Mouse (Mus musculus) urinary bladder, postnatal 36 days (tissue): Measurements from ENCODE around the gene Mnd1.
A peak's percentile ranks its signal among the peaks of the same experiment; 100 is the strongest.

Experiments used
- DNase-seq, 2 experiments: peaks; one replicate each; pipeline ENCODE4 v3.0.0; 2022; ENCODE audit warnings: low spot score in 2 of 2, mixed read lengths in 1 of 2

The Mnd1 gene

DNA sequence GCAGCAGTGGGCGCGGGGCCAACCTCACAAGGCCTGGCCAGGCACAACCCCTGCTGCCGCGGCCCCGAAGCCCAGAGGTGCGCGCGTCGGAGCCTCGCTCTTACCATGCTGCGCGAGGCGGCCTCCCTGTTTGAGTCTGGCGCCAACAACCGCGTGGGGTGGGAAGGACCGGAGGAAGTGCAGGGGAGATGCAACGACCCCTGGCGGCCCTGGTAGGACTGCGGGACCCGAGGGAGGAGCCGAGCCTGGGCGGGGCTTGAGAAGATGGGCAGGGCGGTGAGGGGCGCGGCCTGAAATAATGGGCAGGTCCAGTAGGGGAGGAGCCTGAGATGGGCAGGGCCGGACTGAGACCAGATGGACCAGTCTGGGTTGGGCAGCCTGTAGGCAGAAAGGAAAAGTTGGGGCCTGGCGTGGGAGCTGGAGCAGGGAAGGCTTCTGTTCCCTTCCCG, at the start of gene Mnd1:
Gene Mnd1, minus strand, starts transcription at position 229 of the 449 bp plus-strand sequence.
- DNase-seq: peak; percentile 99

GRCm38 (mm10) chr3:84204640-84205039, 49.1 kb upstream of the Mnd1 start:
- DNase-seq: no peak

- DNase-seq: no peak
Observed at GRCm38 (mm10) chr3:84200559-84201420, 45.2 kb upstream of the Mnd1 start.

DNA sequence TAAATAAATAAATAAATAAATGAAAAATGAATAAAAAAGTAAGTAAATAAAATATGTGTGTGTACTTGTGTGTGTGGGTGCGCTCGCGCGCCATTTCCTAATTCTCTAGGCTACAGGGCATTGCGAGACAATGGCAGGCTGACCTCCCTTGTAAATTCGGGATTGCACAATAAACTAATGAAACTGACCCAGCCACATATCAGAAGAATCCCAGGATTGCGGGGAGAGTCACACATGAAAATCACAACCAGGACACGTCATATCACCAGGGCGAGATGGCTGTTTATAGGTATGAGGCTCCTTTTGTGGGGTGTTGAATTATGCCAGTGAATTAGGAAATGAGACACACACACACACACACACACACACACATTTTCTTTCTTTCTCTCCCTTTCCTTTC, 43.9 kb upstream of the Mnd1 start:
- DNase-seq: no peak

- no peak for DNase-seq
Observed at GRCm38 (mm10) chr3:84198229-84198628, 42.6 kb upstream of the Mnd1 start.

- no peak for DNase-seq
Observed at GRCm38 (mm10) chr3:84193881-84194280, 38.3 kb upstream of the Mnd1 start.

DNA sequence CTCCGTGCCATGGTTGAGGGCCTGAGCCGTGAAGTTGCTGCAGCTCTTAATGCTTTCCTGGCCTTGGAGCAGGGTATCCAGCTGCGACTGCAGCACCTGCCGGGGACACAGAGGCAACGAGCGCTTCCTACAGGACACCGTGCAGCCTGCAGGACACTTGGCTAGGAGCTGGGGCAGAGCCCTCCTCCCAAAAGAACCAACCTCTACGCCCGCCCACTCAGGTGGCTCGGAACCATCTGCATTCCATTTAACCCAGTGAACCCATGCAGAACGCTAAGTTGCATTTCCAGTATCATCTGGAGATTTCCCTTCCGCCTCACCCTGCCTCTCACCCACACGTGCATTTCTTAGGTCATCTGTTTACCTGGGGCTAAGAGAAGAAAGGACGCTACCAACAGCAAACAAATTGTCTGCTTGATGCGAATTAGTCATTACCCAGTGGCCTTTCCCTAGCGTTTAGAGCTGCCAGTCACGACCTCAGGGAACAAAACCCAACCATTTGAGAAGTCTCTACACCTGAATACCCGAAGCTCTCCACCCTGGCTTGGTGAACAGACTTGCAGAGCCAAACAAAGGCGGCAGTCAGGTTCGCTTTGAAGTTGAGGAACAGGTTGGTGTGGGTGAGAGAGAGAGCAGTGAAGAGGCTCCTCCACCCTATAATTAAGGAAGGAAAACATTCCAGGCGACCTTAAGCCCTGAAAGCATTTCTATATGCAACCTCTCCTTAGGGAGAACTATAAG, 35.7 kb upstream of the Mnd1 start:
- peak in 1 of 2 experiments; percentile 19 for DNase-seq

DNA sequence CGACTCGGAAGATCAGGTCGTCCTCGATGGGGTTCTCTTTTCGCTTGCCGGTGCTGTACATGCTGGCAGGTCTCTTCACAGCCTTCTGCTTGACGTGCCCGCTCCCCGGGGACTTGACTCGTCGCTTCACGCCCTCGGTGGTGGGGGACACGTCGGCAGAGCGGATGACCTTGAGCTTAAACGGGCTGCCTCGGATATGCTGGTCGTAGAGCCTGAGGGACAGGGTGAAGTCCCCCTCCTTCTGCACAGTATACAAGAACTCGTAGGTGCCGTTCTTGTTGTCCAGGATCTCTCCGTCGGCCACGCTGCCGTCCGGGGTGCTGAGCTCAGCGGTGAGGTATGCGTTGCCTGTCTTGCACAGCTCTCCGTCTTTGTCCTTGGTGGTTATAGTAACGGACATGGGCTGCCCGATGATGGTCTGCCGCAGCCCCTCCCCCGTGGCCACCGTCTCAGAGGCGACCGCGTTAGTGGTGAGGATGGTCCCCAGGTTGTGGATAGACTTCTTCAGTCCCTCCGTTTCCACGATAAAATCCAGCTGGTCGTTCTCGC, 35.0 kb upstream of the Mnd1 start:
- no peak for DNase-seq

DNA sequence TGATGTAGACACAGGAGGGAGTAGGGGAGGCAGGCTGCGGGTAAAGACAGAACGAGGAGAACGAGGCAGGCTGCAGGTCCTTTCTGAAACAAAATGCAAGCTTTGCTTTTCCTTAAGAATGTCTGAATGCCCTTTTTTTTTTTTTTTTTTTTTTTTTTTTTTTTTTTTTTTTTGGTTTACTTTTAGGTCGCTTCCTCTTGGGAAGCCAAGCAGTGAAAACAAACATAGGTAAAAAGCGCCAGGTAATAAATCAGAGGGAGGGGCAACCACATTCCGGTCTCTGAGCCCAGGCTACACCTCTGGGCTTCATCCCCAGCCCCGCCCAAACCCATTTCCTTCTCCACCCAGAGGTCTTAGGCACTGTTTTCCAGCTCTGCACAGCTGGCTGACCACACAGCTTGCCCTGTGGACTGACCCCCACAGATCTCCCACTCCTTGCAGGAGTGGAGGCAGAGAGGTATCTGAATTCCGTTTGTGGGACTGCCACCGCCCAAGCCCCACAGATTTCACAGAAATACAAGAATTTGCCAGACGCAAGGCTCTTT, 34.1 kb upstream of the Mnd1 start:
- no peak for DNase-seq

GRCm38 (mm10) chr3:84181717-84182116, 26.1 kb upstream of the Mnd1 start:
- no peak for DNase-seq

GRCm38 (mm10) chr3:84181102-84181501, 25.5 kb upstream of the Mnd1 start:
- DNase-seq: no peak

DNA sequence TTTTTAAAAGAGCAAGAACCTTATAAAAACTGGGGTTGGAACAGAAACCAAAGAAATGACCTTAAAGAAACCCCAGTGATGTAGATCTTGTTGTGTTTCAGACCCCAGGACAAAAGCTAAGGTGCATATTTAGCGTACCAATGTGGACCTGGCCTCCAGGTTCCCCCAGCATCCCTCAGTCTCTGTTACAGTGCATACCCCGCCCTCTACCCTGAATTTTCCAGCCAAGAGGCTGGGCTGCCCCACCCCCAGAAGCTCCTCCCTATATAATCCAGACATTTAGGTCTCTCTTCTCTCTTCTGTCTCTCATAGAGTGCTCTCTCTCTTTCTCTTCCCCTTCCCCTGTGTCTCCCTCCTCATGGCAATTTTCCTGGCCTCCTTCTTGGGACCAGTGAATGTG, 24.7 kb upstream of the Mnd1 start:
- DNase-seq: no peak

GRCm38 (mm10) chr3:84177834-84178233, 22.2 kb upstream of the Mnd1 start:
- no peak for DNase-seq

DNA sequence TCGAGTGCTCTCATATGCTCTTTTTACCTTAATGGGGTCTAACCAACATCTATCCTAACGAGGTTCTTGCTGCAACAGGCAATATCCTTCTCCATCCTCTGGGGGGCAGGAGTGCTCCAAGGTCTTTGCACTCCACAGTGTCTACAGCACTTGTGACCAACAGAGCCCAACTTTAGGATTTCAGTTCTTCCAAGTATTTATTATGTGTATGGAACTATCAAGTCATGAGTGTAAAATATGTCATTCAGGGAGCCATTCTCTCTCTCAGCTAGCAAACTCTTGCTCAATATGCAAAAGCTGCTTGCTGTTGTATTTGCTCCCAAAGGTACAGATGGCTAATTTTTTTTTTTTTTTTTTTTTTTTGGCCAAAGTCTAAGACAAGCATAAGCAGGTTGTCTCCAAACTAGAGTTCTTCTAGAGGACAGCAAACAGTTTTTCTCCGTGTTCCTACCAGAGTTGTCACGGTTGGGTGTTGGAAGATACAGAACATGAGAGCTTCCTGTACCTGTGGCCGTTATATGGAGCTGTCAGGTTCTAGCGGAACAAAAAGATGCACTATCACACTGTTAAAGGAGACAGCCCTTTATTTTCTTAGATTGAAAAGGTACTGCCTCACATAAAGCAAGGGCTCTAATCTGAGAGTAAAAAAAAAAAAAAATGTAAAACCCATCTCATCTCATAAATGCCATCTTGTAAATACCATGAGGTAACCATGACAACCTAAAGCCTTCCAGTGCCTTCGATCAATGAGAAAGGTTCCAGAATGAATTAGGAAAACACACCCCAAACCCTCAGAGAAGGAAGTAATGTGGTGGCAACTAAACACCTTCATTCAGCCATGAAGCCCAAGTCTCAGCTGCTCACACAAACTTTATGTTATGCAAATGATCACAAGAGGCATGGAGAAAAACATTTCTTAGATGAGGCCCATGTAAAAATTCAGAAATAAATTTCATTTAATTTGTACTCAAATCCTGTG, 20.0 kb upstream of the Mnd1 start:
- DNase-seq: peak; percentile 60 to 78

GRCm38 (mm10) chr3:84173581-84174154, 18.1 kb upstream of the Mnd1 start, which contains the start of gene Gm6525:
Gm6525 (plus strand) TSS chr3:84174104.
- DNase-seq: no peak

GRCm38 (mm10) chr3:84172406-84172805, 16.8 kb upstream of the Mnd1 start:
- no peak for DNase-seq

DNA sequence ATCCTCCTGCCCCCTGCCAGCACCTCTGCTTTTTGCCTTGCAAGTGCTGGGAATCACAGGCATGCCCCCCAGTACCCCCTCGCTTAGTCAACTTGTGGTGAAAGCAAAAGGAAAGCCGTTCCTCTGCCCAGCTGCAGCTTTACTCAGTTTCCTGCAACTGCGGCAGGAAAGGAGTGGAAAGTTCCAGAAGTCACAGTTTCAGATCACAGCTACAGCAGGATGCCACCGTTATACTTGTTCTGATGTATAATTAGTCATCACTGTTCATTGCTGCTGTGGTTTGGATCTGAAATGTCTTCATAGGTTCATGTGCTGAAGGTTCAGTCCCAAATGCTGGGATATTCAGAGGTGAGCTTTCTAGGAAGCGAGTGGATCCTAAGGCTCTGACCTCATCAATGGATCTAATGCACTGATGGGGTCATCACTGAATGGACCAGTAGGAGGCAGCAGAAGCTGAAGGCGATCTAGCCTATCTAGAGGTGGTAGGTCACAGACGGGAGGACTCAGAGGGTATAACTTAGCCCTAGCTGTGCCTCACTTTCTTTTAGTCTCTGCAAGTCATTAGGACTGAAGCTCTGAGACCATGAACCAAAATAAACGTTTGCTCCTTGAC, 13.9 kb upstream of the Mnd1 start:
- DNase-seq: no peak

GRCm38 (mm10) chr3:84168943-84169342, 13.4 kb upstream of the Mnd1 start:
- DNase-seq: no peak

- no peak for DNase-seq
Observed at GRCm38 (mm10) chr3:84166073-84166472, 10.5 kb upstream of the Mnd1 start.

DNA sequence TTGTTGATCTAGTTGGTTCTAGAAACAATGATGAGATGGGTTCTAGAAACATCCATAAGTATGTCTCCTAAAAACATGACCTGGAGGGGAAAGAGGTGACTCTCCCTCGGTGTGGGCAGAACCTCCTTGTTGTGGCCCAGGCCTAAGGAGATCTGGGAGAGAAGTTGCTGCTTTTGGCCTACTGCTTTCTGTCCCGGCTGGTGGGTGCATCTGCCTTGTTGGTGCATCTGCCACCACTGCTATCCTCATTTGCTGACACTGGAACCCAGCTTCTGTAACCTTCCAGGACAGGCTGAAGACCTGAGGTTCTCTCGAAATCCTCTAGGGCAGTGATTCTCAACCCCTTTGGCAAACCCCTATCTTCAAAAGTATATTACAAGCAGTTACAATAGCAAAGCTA, 9.8 kb upstream of the Mnd1 start:
- no peak for DNase-seq
